Mouse (Mus musculus) hindbrain, embryonic 10.5 days (tissue): ENCODE results near the gene Slc6a1. TPM values are rescaled to one million over a fixed set of nuclear protein-coding genes. Genes with fewer than 3 reads are reported as not detected.

ENCODE experiments used
- DNase-seq: peaks from one replicate; pipeline ENCODE4 v3.0.0-alpha.2; 2017; ENCODE audit warnings: low spot score
- H3K27ac ChIP-seq: fragments of 300-500 bp; sonication (generic); 2 replicates; pipeline ENCODE4 v1.5.1; 2016; ENCODE audit warnings: mild to moderate bottlenecking, moderate library complexity
- H3K27me3 ChIP-seq: fragments of 300-500 bp; sonication (generic); 2 replicates; pipeline ENCODE4 v1.6.1; 2016; ENCODE audit warnings: mild to moderate bottlenecking; ENCODE audit not compliant: poor library complexity, insufficient read depth, severe bottlenecking
- H3K36me3 ChIP-seq: fragments of 300-500 bp; sonication (generic); 2 replicates; pipeline ENCODE4 v1.6.1; 2016; ENCODE audit warnings: mild to moderate bottlenecking, moderate library complexity
- H3K4me1 ChIP-seq: fragments of 300-500 bp; sonication (generic); replicated peaks from 2 replicates; pipeline ENCODE4 v1.6.1; 2016; ENCODE audit warnings: mild to moderate bottlenecking
- H3K4me3 ChIP-seq: fragments of 300-500 bp; sonication (generic); 2 replicates; pipeline ENCODE4 v1.5.1; 2016; ENCODE audit warnings: mild to moderate bottlenecking, moderate library complexity
- H3K9me3 ChIP-seq: fragments of 300-500 bp; sonication (generic); 2 replicates; pipeline ENCODE4 v1.6.1; 2016; ENCODE audit warnings: mild to moderate bottlenecking, moderate library complexity
- WGBS: fragments of 180-500 bp; shearing (Covaris S2); methylation state at CpG from one replicate; pipeline ENCODE4 v1.1.7; 2016; 5-methylcytosine and 5-hydroxymethylcytosine counted together
- polyA plus RNA-seq: library from polyadenylated mRNA; unstranded; fragments of >200 nt; fragmentation: Nextera tagmentation; extraction: Ambion mirVana; gene quantifications from 2 replicates; pipeline ENCODE4 v1.2.1, GENCODE M21; 2016

The Slc6a1 gene
- polyA plus RNA-seq, 1 experiment from 2014 or later: 15.2 TPM

GRCm38 (mm10) chr6:114295086-114295485, 12.7 kb downstream of the Slc6a1 start:
- WGBS: 79% methylated on average over 4 of the region's 4 CpGs
- Histone ChIP-seq H3K9me3 (no peaks in the 10 kb centered on the region), H3K36me3 (no peaks in the 10 kb centered on the region), H3K4me1 (peaks cover 50% of the 10 kb centered on the region), H3K4me3 (no peak overlapping the region), H3K27ac (peak overlapping the region; percentile 26; the same call in 1 of the 2 replicates), H3K27me3 (peaks cover 14% of the 10 kb centered on the region; the same call in 1 of the 2 replicates)
- no peak for DNase-seq

- H3K4me1 ChIP-seq: peaks cover 37% of the 10 kb centered on the region
- H3K27me3 ChIP-seq: peaks cover 14% of the 10 kb centered on the region; the same call in 1 of the 2 replicates
- H3K9me3 ChIP-seq: no peaks in the 10 kb centered on the region
- no peak overlapping the region for H3K4me3 ChIP-seq
- no peak for DNase-seq
- H3K27ac ChIP-seq: peak overlapping the region; percentile 75
- H3K36me3 ChIP-seq: no peaks in the 10 kb centered on the region
- 60% methylated on average over 10 of the region's 10 CpGs for WGBS
Measured at GRCm38 (mm10) chr6:114297260-114298002, 15.0 kb downstream of the Slc6a1 start.

GRCm38 (mm10) chr6:114299699-114300098, 17.3 kb downstream of the Slc6a1 start:
- WGBS: 87% methylated on average over 5 of the region's 5 CpGs
- no peak for DNase-seq
- Histone ChIP-seq H3K9me3 (no peaks in the 10 kb centered on the region), H3K27me3 (peaks cover 7% of the 10 kb centered on the region; the same call in 1 of the 2 replicates), H3K4me3 (no peak overlapping the region), H3K36me3 (no peaks in the 10 kb centered on the region), H3K4me1 (peaks cover 28% of the 10 kb centered on the region), H3K27ac (no peak overlapping the region)

GRCm38 (mm10) chr6:114300737-114301136, 18.3 kb downstream of the Slc6a1 start:
- Histone ChIP-seq H3K27ac (peak overlapping the region; percentile 9; the same call in 1 of the 2 replicates), H3K36me3 (no peaks in the 10 kb centered on the region), H3K4me3 (no peak overlapping the region), H3K27me3 (no peaks in the 10 kb centered on the region), H3K9me3 (no peaks in the 10 kb centered on the region), H3K4me1 (peaks cover 28% of the 10 kb centered on the region)
- DNase-seq: no peak
- WGBS: 80% methylated on average over 11 of the region's 11 CpGs

- Histone ChIP-seq H3K36me3 (no peaks in the 10 kb centered on the region), H3K27ac (no peak overlapping the region), H3K9me3 (no peaks in the 10 kb centered on the region), H3K4me3 (no peak overlapping the region), H3K27me3 (peaks cover 19% of the 10 kb centered on the region), H3K4me1 (peaks cover 25% of the 10 kb centered on the region)
- DNase-seq: no peak
- WGBS: 80% methylated on average over 6 of the region's 6 CpGs
Measured at GRCm38 (mm10) chr6:114304668-114305067, 22.2 kb downstream of the Slc6a1 start.

GRCm38 (mm10) chr6:114320511-114320910, 38.1 kb downstream of the Slc6a1 start:
- no peak for DNase-seq
- H3K27ac ChIP-seq: no peak overlapping the region
- H3K9me3 ChIP-seq: no peaks in the 10 kb centered on the region
- H3K4me3 ChIP-seq: no peak overlapping the region
- WGBS: 62% methylated on average over 5 of the region's 5 CpGs
- peaks cover 13% of the 10 kb centered on the region for H3K4me1 ChIP-seq
- H3K36me3 ChIP-seq: no peaks in the 10 kb centered on the region
- H3K27me3 ChIP-seq: 0 out of 2 replicates have a peak, but pooled peaks cover 2% of the 10 kb centered on the region

- Histone ChIP-seq H3K27me3 (0 out of 2 replicates have a peak, but pooled peaks cover 1% of the 10 kb centered on the region), H3K4me3 (no peak overlapping the region), H3K4me1 (peaks cover 6% of the 10 kb centered on the region; the same call in 1 of the 2 replicates), H3K27ac (no peak overlapping the region), H3K9me3 (no peaks in the 10 kb centered on the region), H3K36me3 (no peaks in the 10 kb centered on the region)
- WGBS: 95% methylated on average over 3 of the region's 3 CpGs
- no peak for DNase-seq
Measured at GRCm38 (mm10) chr6:114321146-114321545, 38.7 kb downstream of the Slc6a1 start.

- no peak overlapping the region for H3K27ac ChIP-seq
- H3K36me3 ChIP-seq: no peaks in the 10 kb centered on the region
- H3K4me3 ChIP-seq: no peak overlapping the region
- DNase-seq: no peak
- H3K9me3 ChIP-seq: no peaks in the 10 kb centered on the region
- H3K27me3 ChIP-seq: no peaks in the 10 kb centered on the region
- H3K4me1 ChIP-seq: 0 out of 2 replicates have a peak, but pooled peaks cover 2% of the 10 kb centered on the region
- WGBS: 80% methylated on average over 3 of the region's 3 CpGs
Measured at GRCm38 (mm10) chr6:114322914-114323313, 40.5 kb downstream of the Slc6a1 start.

- no peak for DNase-seq
- Histone ChIP-seq H3K27me3 (no peaks in the 10 kb centered on the region), H3K4me3 (no peak overlapping the region), H3K9me3 (no peaks in the 10 kb centered on the region), H3K36me3 (no peaks in the 10 kb centered on the region), H3K27ac (no peak overlapping the region), H3K4me1 (peaks cover 8% of the 10 kb centered on the region)
- WGBS: 96% methylated on average over 5 of the region's 5 CpGs
Measured at GRCm38 (mm10) chr6:114324808-114325207, 42.4 kb downstream of the Slc6a1 start.

- H3K4me1 ChIP-seq: peaks cover 14% of the 10 kb centered on the region
- peak overlapping the region; percentile 66 for H3K27ac ChIP-seq
- H3K4me3 ChIP-seq: no peak overlapping the region
- H3K36me3 ChIP-seq: no peaks in the 10 kb centered on the region
- H3K27me3 ChIP-seq: no peaks in the 10 kb centered on the region
- no peaks in the 10 kb centered on the region for H3K9me3 ChIP-seq
- peak; percentile 37 for DNase-seq
- 43% methylated on average over 8 of the region's 8 CpGs for WGBS
Measured at GRCm38 (mm10) chr6:114329597-114330470, 47.4 kb downstream of the Slc6a1 start.

- no peaks in the 10 kb centered on the region for H3K9me3 ChIP-seq
- H3K27me3 ChIP-seq: no peaks in the 10 kb centered on the region
- 90% methylated on average over 7 of the region's 7 CpGs for WGBS
- H3K4me1 ChIP-seq: peaks cover 27% of the 10 kb centered on the region
- H3K27ac ChIP-seq: no peak overlapping the region
- DNase-seq: no peak
- H3K4me3 ChIP-seq: no peak overlapping the region
- H3K36me3 ChIP-seq: no peaks in the 10 kb centered on the region
Measured at GRCm38 (mm10) chr6:114331926-114332325, 49.5 kb downstream of the Slc6a1 start.

- no peak for DNase-seq
- WGBS: 62% methylated on average over 11 of the region's 11 CpGs
Measured at GRCm38 (mm10) chr6:114336128-114336943, 53.9 kb downstream of the Slc6a1 start.

More at GRCm38 (mm10) chr6:114336128-114336943, 53.9 kb downstream of the Slc6a1 start:
- H3K27ac ChIP-seq: no peak overlapping the region
- H3K4me3 ChIP-seq: no peak overlapping the region
- H3K9me3 ChIP-seq: no peaks in the 10 kb centered on the region
- H3K27me3 ChIP-seq: 0 out of 2 replicates have a peak, but pooled peaks cover 4% of the 10 kb centered on the region
- peaks cover 14% of the 10 kb centered on the region; the same call in 1 of the 2 replicates for H3K4me1 ChIP-seq
- no peaks in the 10 kb centered on the region for H3K36me3 ChIP-seq
